Mouse (Mus musculus): ENCODE measurements around the gene Cpt2. TPM values are rescaled to one million over a fixed set of nuclear protein-coding genes. Genes with fewer than 3 reads are reported as not detected.
A peak's percentile ranks its signal among the peaks of the same experiment; 100 is the strongest.

Cpt2 gene
- total and polyA plus RNA-seq, 3 experiments = 10.8 to 14.1 (median 13.5) TPM

- in situ Hi-C loops (cut with MboI; ENCODE audit: low pct_ligation_motif_present, low pct_unique_long_range_greater_than_20kb, low sequenced_read_pairs) = no loop called here
- peak overlapping the region; percentile 77; the same call in 1 of the 2 replicates for H3K27ac ChIP-seq (ENCODE audit: insufficient read depth, low read depth)
- peaks cover 3% of the 10 kb centered on the region; the same call in 1 of the 2 replicates for H3K79me2 ChIP-seq (replicated peaks; ENCODE audit: control insufficient read depth, extremely low read depth, insufficient read depth, poor library complexity, severe bottlenecking)
- TF ChIP-seq CHD1 (IDR thresholded peaks at IDR 0.05; ENCODE audit: low read depth, low read length) = no peak
- no peak for TF ChIP-seq ZKSCAN1 (IDR thresholded peaks at IDR 0.05; ENCODE audit: borderline replicate concordance, low read depth, low read length)
- no peak for TF ChIP-seq POLR2A (IDR thresholded peaks at IDR 0.05; ENCODE audit: low read depth, low read length)
- TF ChIP-seq MXI1 (IDR thresholded peaks at IDR 0.05; ENCODE audit: low read depth, low read length) = no peak
- TF ChIP-seq PAX5 (IDR thresholded peaks at IDR 0.05; ENCODE audit: low read length) = no peak
- no peak for TF ChIP-seq MEF2A (IDR thresholded peaks at IDR 0.05; ENCODE audit: borderline replicate concordance, low read depth, low read length)
- TF ChIP-seq GABPA (IDR thresholded peaks at IDR 0.05; ENCODE audit: insufficient replicate concordance, low read depth, low read length) = no peak
- no peak for TF ChIP-seq MAX (IDR thresholded peaks at IDR 0.05; ENCODE audit: low read length)
- no peak for TF ChIP-seq NELFE (IDR thresholded peaks at IDR 0.05; ENCODE audit: low read depth, low read length)
- TF ChIP-seq ZMIZ1 (IDR thresholded peaks at IDR 0.05; ENCODE audit: low read depth, low read length) = no peak
- TF ChIP-seq ZNF384 (IDR thresholded peaks at IDR 0.05; ENCODE audit: low read depth, low read length) = no peak
- no peak for TF ChIP-seq IRF4 (IDR thresholded peaks at IDR 0.05; ENCODE audit: low read depth, low read length)
- no peak for TF ChIP-seq E2F4 (IDR thresholded peaks at IDR 0.05; ENCODE audit: insufficient replicate concordance, low read depth, low read length)
- TF ChIP-seq ETS1 (conservative IDR thresholded peaks at IDR 0.05; ENCODE audit: low read depth, low read length) = no peak
- peak overlapping the region; percentile 56 to 86 (median 78) for H3K4me3 ChIP-seq (replicated peaks in 1 of 3; ENCODE audit: low read depth in 2 of 3, low read length in 2 of 3, poor library complexity in 1 of 3)
- H3K4me2 ChIP-seq (ENCODE audit: insufficient read depth, low read depth, poor library complexity, severe bottlenecking) = peak overlapping the region; percentile 85
- DNase-seq (ENCODE audit: extremely low read depth) = no peak
- H3K27me3 ChIP-seq (replicated peaks) = no peaks in the 10 kb centered on the region
- H3K9me3 ChIP-seq (replicated peaks; ENCODE audit: low read length) = no peaks in the 10 kb centered on the region
- H3K9ac ChIP-seq (ENCODE audit: insufficient read depth, low read depth) = peak overlapping the region; percentile 53
- dilution Hi-C loops (cut with MboI; ENCODE audit: extremely low pct_ligation_motif_present, extremely low pct_unique_long_range_greater_than_20kb, low sequenced_read_pairs) = no loop called here
- peaks cover 3 to 19% of the 10 kb centered on the region in 2 experiments; a peak in 3 of 4 replicates for H3K4me1 ChIP-seq (ENCODE audit: control insufficient read depth in 1 of 2, insufficient read depth in 2 of 2)
- peaks cover 30 to 73% of the 10 kb centered on the region in 2 experiments for H3K36me3 ChIP-seq (replicated peaks in 1 of 2; ENCODE audit: control insufficient read depth in 1 of 2, insufficient read depth in 1 of 2, low read length in 1 of 2)
These were observed 34.1 kb downstream of the Cpt2 start for GRCm38 (mm10) chr4:107889385-107889730.

DNA sequence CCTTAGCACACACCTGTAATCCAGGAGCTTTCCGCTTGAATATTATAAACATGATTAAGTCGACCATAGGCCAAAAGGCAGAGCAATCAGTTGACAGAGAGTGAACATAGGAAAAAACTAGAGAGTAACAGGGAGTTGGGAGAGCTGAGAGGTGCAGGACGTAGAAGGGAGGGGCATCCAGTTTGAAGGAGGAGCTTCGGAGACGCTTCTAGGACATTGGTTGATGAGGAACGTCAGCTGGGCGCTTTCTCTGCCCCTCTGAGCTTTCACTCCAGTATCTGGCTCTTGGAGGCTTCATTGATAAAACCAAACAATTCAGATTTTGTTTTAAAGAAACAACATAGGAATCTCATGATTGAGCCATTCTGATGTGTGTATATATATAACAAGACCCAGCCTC lies 37.0 kb downstream of the Cpt2 start:
- in situ Hi-C loops (cut with MboI; ENCODE audit: low pct_ligation_motif_present, low pct_unique_long_range_greater_than_20kb, low sequenced_read_pairs) = no loop called here
- H3K36me3 ChIP-seq (replicated peaks in 1 of 2; ENCODE audit: control insufficient read depth in 1 of 2, insufficient read depth in 1 of 2, low read length in 1 of 2) = peaks cover 39 to 72% of the 10 kb centered on the region in 2 experiments
- dilution Hi-C loops (cut with MboI; ENCODE audit: extremely low pct_ligation_motif_present, extremely low pct_unique_long_range_greater_than_20kb, low sequenced_read_pairs) = no loop called here

More for the DNA sequence above, 37.0 kb downstream of the Cpt2 start:
- Histone ChIP-seq H3K27me3 (replicated peaks) (no peaks in the 10 kb centered on the region), H3K4me1 (ENCODE audit: control insufficient read depth in 1 of 2, insufficient read depth in 2 of 2) (peaks cover 3 to 25% of the 10 kb centered on the region in 2 experiments; a peak in 3 of 4 replicates), H3K4me3 (replicated peaks in 1 of 3; ENCODE audit: low read depth in 2 of 3, low read length in 2 of 3, poor library complexity in 1 of 3) (no peak overlapping the region), H3K9ac (ENCODE audit: insufficient read depth, low read depth) (no peak overlapping the region), H3K79me2 (replicated peaks; ENCODE audit: control insufficient read depth, extremely low read depth, insufficient read depth, poor library complexity, severe bottlenecking) (peaks cover 10% of the 10 kb centered on the region), H3K4me2 (ENCODE audit: insufficient read depth, low read depth, poor library complexity, severe bottlenecking) (no peak overlapping the region), H3K27ac (ENCODE audit: insufficient read depth, low read depth) (no peak overlapping the region), H3K9me3 (replicated peaks; ENCODE audit: low read length) (no peaks in the 10 kb centered on the region)
- no peak for DNase-seq (ENCODE audit: extremely low read depth)
- TF ChIP-seq CHD1 (IDR thresholded peaks at IDR 0.05; ENCODE audit: low read depth, low read length) (no peak), HCFC1 (IDR thresholded peaks at IDR 0.05; ENCODE audit: low read depth, low read length) (no peak), MAFK (IDR thresholded peaks at IDR 0.05; ENCODE audit: insufficient replicate concordance, low read length) (no peak), ETS1 (conservative IDR thresholded peaks at IDR 0.05; ENCODE audit: low read depth, low read length) (no peak), JUN (IDR thresholded peaks at IDR 0.05; ENCODE audit: insufficient read depth, low read depth, low read length) (no peak), MXI1 (IDR thresholded peaks at IDR 0.05; ENCODE audit: low read depth, low read length) (no peak)

Measured in CH12.LX (cell line).